Mouse (Mus musculus) heart, embryonic 14.5 days (tissue): ENCODE measurements at regions not wholly inside any gene's neighbourhood (a gene's known extent, or its start where the extent isn't known, plus 50 kb on each side); places are given as distances from the start of the nearest gene placed in this dataset.

ENCODE experiments used
- ATAC-seq: fragments of 200-750 bp; cut with Nextera tagmentation; 2 replicates; pipeline ENCODE4 v1.8.0; 2017; ENCODE audit warnings: low read depth, moderate TSS enrichment; ENCODE audit not compliant: insufficient number of reproducible peaks, insufficient read depth, low FRiP score
- H3K27ac ChIP-seq, 2 experiments: fragments of 200-500 bp in 1 of 2; fragments of 300-500 bp in 1 of 2; sonication (generic) in 1 of 2; replicated peaks in 1 of 2; 2 replicates each; pipeline ENCODE4 v1.5.1; 2012 to 2014; ENCODE audit warnings: low read depth in 2 of 2, low read length in 2 of 2, control low read depth in 1 of 2, mild to moderate bottlenecking in 1 of 2, mixed read lengths in 1 of 2; ENCODE audit not compliant: control insufficient read depth in 1 of 2, insufficient read depth in 1 of 2
- H3K27me3 ChIP-seq: fragments of 300-500 bp; sonication (generic); 2 replicates; pipeline ENCODE4 v1.6.1; 2014; ENCODE audit warnings: mild to moderate bottlenecking, low read length, control low read depth; ENCODE audit not compliant: control insufficient read depth, insufficient read depth
- H3K36me3 ChIP-seq: fragments of 300-500 bp; sonication (generic); 2 replicates; pipeline ENCODE4 v1.6.1; 2014; ENCODE audit warnings: mild to moderate bottlenecking, control low read depth, low read length, mixed read lengths; ENCODE audit not compliant: control insufficient read depth, insufficient read depth
- H3K4me1 ChIP-seq, 2 experiments: fragments of 200-500 bp in 1 of 2; fragments of 300-500 bp in 1 of 2; sonication (generic) in 1 of 2; 2 replicates each; pipeline ENCODE4 v1.6.1; 2012 to 2014; ENCODE audit warnings: low read length in 2 of 2, control low read depth in 1 of 2, mixed read lengths in 1 of 2; ENCODE audit not compliant: control insufficient read depth in 2 of 2, insufficient read depth in 2 of 2
- H3K4me2 ChIP-seq: fragments of 300-500 bp; sonication (generic); 2 replicates; pipeline ENCODE4 v1.6.1; 2014; ENCODE audit warnings: mild to moderate bottlenecking, low read length
- H3K4me3 ChIP-seq, 2 experiments: fragments of 200-500 bp in 1 of 2; fragments of 300-500 bp in 1 of 2; sonication (generic) in 1 of 2; 2 replicates each; pipeline ENCODE4 v1.5.1; 2012 to 2014; ENCODE audit warnings: low read length in 2 of 2, mild to moderate bottlenecking in 2 of 2, control low read depth in 1 of 2, low read depth in 1 of 2, moderate library complexity in 1 of 2; ENCODE audit not compliant: control insufficient read depth in 1 of 2, insufficient read depth in 1 of 2
- H3K9ac ChIP-seq: fragments of 300-500 bp; sonication (generic); 2 replicates; pipeline ENCODE4 v1.6.1; 2014; ENCODE audit warnings: mild to moderate bottlenecking, low read length
- H3K9me3 ChIP-seq: fragments of 300-500 bp; sonication (generic); 2 replicates; pipeline ENCODE4 v1.6.1; 2016; ENCODE audit warnings: low read length, control low read depth; ENCODE audit not compliant: control insufficient read depth
- WGBS: fragments of 180-500 bp; shearing (Covaris S2); extraction: QIAGEN DNeasy Blood & Tissue Kit; methylation state at CpG from one replicate; pipeline ENCODE4 v1.1.7; 2014; 5-methylcytosine and 5-hydroxymethylcytosine counted together

DNA sequence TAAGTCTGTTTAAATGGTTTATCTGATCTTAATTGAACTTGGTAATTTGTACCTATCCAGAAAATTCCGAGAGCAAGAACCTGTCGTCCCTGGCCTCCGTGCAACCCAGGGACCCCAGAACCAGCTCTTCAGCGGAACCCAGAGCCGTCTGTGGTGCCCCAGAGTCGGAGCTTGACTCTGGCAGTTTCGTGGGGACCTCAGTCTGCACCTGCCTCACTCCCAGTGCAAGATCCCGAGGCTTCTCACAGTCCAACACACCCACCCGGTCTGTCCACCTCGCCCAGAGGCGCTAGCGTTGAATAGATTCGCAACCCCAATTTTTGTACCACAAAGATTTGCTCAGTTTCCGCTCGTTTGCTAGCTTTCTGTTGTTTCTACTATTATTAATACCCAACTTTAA, 315.5 kb downstream of the Pdgfc start:
- no peaks in the 10 kb centered on the region for H3K9me3 ChIP-seq
- 83% methylated on average over 15 of the region's 15 CpGs for WGBS
- no peak overlapping the region for H3K4me2 ChIP-seq
- H3K27ac ChIP-seq, result no peak overlapping the region
- H3K4me3 ChIP-seq, result no peak overlapping the region
- no peaks in the 10 kb centered on the region for H3K4me1 ChIP-seq
- H3K9ac ChIP-seq, result no peak overlapping the region
- no peaks in the 10 kb centered on the region for H3K36me3 ChIP-seq
- ATAC-seq, result no peak
- no peaks in the 10 kb centered on the region for H3K27me3 ChIP-seq

DNA sequence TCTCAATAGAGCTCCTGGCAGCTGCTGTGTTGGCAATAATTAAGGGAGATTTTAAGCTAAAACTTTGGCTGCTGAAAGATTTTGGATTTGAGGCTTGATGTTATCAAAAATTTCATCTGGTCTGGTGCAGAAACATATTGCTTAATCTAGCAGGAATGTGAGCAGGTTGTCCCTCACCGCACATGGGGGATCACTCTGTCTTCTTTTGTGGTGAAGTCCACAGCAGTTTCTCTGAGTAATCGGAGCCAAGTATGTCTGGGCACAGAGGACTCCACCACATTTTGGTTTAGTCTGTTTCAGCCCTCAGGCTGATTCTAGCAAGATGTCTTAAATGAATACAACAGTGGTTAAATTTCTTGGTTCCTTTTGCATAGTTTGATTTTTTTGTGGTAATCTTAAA, 331.7 kb downstream of the Pdgfc start:
- H3K36me3 ChIP-seq, result no peaks in the 10 kb centered on the region
- no peak overlapping the region for H3K27ac ChIP-seq
- ATAC-seq, result no peak
- no peaks in the 10 kb centered on the region for H3K4me1 ChIP-seq
- no peak overlapping the region for H3K4me3 ChIP-seq
- no peak overlapping the region for H3K9ac ChIP-seq
- no peaks in the 10 kb centered on the region for H3K27me3 ChIP-seq
- no peaks in the 10 kb centered on the region for H3K9me3 ChIP-seq
- WGBS, result 85% methylated on average over 2 of the region's 2 CpGs
- H3K4me2 ChIP-seq, result no peak overlapping the region

- no peak overlapping the region for H3K4me3 ChIP-seq
- no peaks in the 10 kb centered on the region for H3K9me3 ChIP-seq
- no peak overlapping the region for H3K9ac ChIP-seq
- H3K27ac ChIP-seq, result no peak overlapping the region
- H3K4me1 ChIP-seq, result no peaks in the 10 kb centered on the region
- WGBS, result 58% methylated on average over 2 of the region's 2 CpGs
- H3K4me2 ChIP-seq, result no peak overlapping the region
- H3K27me3 ChIP-seq, result no peaks in the 10 kb centered on the region
- H3K36me3 ChIP-seq, result no peaks in the 10 kb centered on the region
- ATAC-seq, result no peak
Measured at GRCm38 (mm10) chr3:81368642-81369041, 332.4 kb downstream of the Pdgfc start.

GRCm38 (mm10) chr3:81369742-81370141, 333.5 kb downstream of the Pdgfc start:
- Histone ChIP-seq H3K4me1 (no peaks in the 10 kb centered on the region), H3K36me3 (no peaks in the 10 kb centered on the region), H3K27me3 (no peaks in the 10 kb centered on the region), H3K9ac (no peak overlapping the region), H3K4me2 (no peak overlapping the region), H3K9me3 (no peaks in the 10 kb centered on the region), H3K4me3 (no peak overlapping the region), H3K27ac (no peak overlapping the region)
- no peak for ATAC-seq

DNA sequence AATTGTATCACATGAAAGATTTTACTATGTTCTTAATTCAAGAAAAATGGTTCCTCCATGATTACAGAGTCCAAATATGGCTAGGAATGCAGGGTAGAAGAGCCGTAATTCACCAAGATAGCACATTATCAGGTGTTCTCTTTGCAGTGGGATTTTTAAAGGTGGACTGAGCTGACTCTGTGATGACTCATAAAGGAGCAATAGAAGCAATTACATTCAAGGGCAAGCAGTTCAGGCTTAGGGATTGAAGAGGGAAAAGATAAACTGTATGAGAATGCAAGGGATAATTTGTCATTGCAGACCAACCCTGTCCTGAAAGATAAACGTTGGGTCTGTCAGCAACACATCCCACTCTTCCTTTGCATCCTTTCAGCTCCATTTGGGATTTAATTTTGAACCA, 339.8 kb downstream of the Pdgfc start:
- H3K4me2 ChIP-seq, result no peak overlapping the region
- no peak overlapping the region for H3K4me3 ChIP-seq
- no peaks in the 10 kb centered on the region for H3K36me3 ChIP-seq
- no peak for ATAC-seq
- H3K4me1 ChIP-seq, result peaks cover 2 to 9% of the 10 kb centered on the region in 2 experiments; a peak in 2 of 4 replicates
- WGBS, result 17% methylated on average over 2 of the region's 2 CpGs
- H3K9ac ChIP-seq, result no peak overlapping the region
- H3K27ac ChIP-seq, result no peak overlapping the region
- H3K9me3 ChIP-seq, result no peaks in the 10 kb centered on the region
- no peaks in the 10 kb centered on the region for H3K27me3 ChIP-seq

GRCm38 (mm10) chr3:81377466-81377865, 341.2 kb downstream of the Pdgfc start:
- Histone ChIP-seq H3K4me1 (peaks cover 2 to 9% of the 10 kb centered on the region in 2 experiments; a peak in 2 of 4 replicates), H3K4me3 (no peak overlapping the region), H3K27me3 (no peaks in the 10 kb centered on the region), H3K36me3 (no peaks in the 10 kb centered on the region), H3K27ac (peak overlapping the region in 1 of 2 experiments; percentile 33; a peak in 2 of 4 replicates), H3K9ac (no peak overlapping the region), H3K9me3 (no peaks in the 10 kb centered on the region), H3K4me2 (no peak overlapping the region)
- ATAC-seq, result peak; percentile 64; the same call in 1 of the 2 replicates
- 14% methylated on average over 3 of the region's 3 CpGs for WGBS

DNA sequence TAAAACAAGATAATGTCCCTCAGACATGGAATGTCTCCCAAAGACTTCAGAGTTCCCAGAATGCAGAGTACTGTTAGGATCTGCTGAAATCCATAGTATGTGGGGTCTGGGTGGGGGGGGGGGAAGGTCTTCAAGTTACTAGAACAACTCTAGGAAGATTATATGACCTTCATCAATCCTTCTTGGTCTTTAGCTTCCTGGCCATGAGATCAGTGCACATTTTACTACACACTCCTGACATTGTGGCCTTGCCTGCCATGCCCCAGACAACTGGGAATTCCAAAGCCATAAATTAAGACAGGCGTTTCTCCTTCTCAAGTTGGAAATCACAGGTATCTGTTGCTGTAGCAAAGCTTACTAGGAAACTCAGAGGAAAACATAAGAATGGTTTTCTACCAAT, 343.1 kb downstream of the Pdgfc start:
- H3K4me3 ChIP-seq, result no peak overlapping the region
- H3K27ac ChIP-seq, result no peak overlapping the region
- 81% methylated on average over 1 of the region's 1 CpGs for WGBS
- H3K36me3 ChIP-seq, result no peaks in the 10 kb centered on the region
- H3K4me1 ChIP-seq, result peaks cover 2 to 9% of the 10 kb centered on the region in 2 experiments; a peak in 2 of 4 replicates
- H3K4me2 ChIP-seq, result no peak overlapping the region
- H3K9me3 ChIP-seq, result no peaks in the 10 kb centered on the region
- H3K9ac ChIP-seq, result no peak overlapping the region
- H3K27me3 ChIP-seq, result no peaks in the 10 kb centered on the region
- ATAC-seq, result no peak

GRCm38 (mm10) chr3:81386931-81387330, 350.7 kb downstream of the Pdgfc start:
- H3K36me3 ChIP-seq, result no peaks in the 10 kb centered on the region
- no peak overlapping the region for H3K9ac ChIP-seq
- ATAC-seq, result no peak
- H3K4me2 ChIP-seq, result no peak overlapping the region
- H3K27ac ChIP-seq, result no peak overlapping the region
- no peak overlapping the region for H3K4me3 ChIP-seq
- 65% methylated on average over 14 of the region's 14 CpGs for WGBS
- H3K27me3 ChIP-seq, result no peaks in the 10 kb centered on the region
- no peaks in the 10 kb centered on the region for H3K4me1 ChIP-seq
- H3K9me3 ChIP-seq, result no peaks in the 10 kb centered on the region
